Mouse (Mus musculus) myocyte (in vitro differentiated cells): ENCODE measurements at regions not wholly inside any gene's neighbourhood (a gene's known extent, or its start where the extent isn't known, plus 50 kb on each side); places are given as distances from the start of the nearest gene placed in this dataset.

Experiments
- CEBPB ChIP-seq: IDR thresholded peaks from 2 replicates; pipeline ENCODE4 v1.6.1; 2011; ENCODE audit warnings: mild to moderate bottlenecking, moderate library complexity; ENCODE audit not compliant: poor library complexity, insufficient read depth, severe bottlenecking
- MYOD1 ChIP-seq, 3 experiments: IDR thresholded peaks; one replicate each; pipeline ENCODE4 v1.6.1; 2011; ENCODE audit warnings: control low read depth in 2 of 3, low read depth in 2 of 3, mild to moderate bottlenecking in 2 of 3, moderate library complexity in 1 of 3; ENCODE audit not compliant: insufficient read length in 2 of 3, control insufficient read depth in 1 of 3
- MYOG ChIP-seq, 3 experiments: IDR thresholded peaks; one replicate each; pipeline ENCODE4 v1.6.1; 2011; ENCODE audit warnings: control low read depth in 2 of 3, low read depth in 2 of 3, mild to moderate bottlenecking in 2 of 3; ENCODE audit not compliant: insufficient read length in 2 of 3, control insufficient read depth in 1 of 3, insufficient read depth in 1 of 3
- POLR2A ChIP-seq: IDR thresholded peaks from one replicate; pipeline ENCODE4 v1.6.1; 2011; ENCODE audit warnings: low read depth, mild to moderate bottlenecking, control low read depth, moderate library complexity; ENCODE audit not compliant: insufficient read length
- POLR2AphosphoS2 ChIP-seq: IDR thresholded peaks from one replicate; pipeline ENCODE4 v1.6.1; 2011; ENCODE audit warnings: low read depth, control low read depth; ENCODE audit not compliant: insufficient read length
- SRF ChIP-seq: IDR thresholded peaks from one replicate; pipeline ENCODE4 v1.6.1; 2011; ENCODE audit warnings: low read depth; ENCODE audit not compliant: control insufficient read depth, insufficient read length
- TCF12 ChIP-seq: IDR thresholded peaks from one replicate; pipeline ENCODE4 v1.6.1; 2011; ENCODE audit warnings: mild to moderate bottlenecking, control low read depth; ENCODE audit not compliant: poor library complexity, insufficient read depth, severe bottlenecking

- TF ChIP-seq POLR2A (no peak), TCF12 (no peak), MYOG (IDR thresholded peaks at IDR 0.05; ENCODE audit: control insufficient read depth in 1 of 3, insufficient read depth in 1 of 3, insufficient read length in 2 of 3, low read depth in 2 of 3) (no peak), SRF (no peak), POLR2AphosphoS2 (no peak), MYOD1 (IDR thresholded peaks at IDR 0.05; ENCODE audit: control insufficient read depth in 1 of 3, insufficient read length in 2 of 3, low read depth in 2 of 3) (no peak), CEBPB (no peak)
These were observed 378.1 kb downstream of the Dnajb9 start for GRCm38 (mm10) chr12:43831976-43832375.
